Mouse (Mus musculus): Measurements from ENCODE around the gene Dnaaf5. TPM values are rescaled to one million over a fixed set of nuclear protein-coding genes. Genes with fewer than 3 reads are reported as not detected.

Dnaaf5 gene
- polyA plus RNA-seq, 1 experiment, result 15.9 TPM

DNA sequence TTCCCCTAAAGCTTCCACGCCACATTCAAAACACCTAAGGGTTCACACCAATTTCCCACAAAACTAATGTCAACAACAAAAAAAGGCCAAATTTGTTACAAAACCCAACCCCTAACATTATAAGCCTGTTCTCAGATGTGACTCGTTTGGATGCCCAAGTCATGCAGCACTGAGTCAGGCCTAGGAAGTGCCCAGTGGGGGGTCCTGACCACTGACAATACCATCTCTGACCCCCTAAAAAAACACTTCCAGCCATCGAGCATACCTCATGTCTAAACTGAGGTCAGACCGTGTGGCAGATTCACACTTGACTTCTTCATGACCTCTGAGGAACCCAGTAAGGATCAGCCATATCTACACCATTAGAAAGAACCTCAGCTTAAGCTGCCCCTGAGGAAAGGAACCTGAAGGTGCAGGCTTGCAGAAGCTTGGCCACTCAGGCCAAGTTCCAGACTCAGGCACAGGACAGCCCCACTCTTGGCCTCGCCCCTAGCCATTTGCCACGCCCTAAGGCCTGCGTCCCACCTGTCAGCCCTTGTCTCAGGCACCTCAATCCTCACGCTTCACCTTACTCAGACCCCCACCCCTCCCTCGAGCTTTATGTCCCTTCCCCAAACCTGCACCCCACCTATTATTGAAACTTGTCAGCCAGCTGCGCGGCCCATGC lies 884 bp upstream of the Dnaaf5 start:
- 20% methylated on average over 11 of the region's 11 CpGs for WGBS
- H3K36me3 ChIP-seq (ENCODE audit: control insufficient read depth, insufficient read depth, low read length), result peaks cover 7% of the 10 kb centered on the region
- TF ChIP-seq CTCF (IDR thresholded peaks at IDR 0.05; ENCODE audit: extremely low read depth, insufficient read depth, insufficient read length, insufficient replicate concordance) (no peak), POLR2A (IDR thresholded peaks at IDR 0.05; ENCODE audit: low read depth, low read length) (no peak)
- no peaks in the 10 kb centered on the region for H3K27me3 ChIP-seq (ENCODE audit: control insufficient read depth, insufficient read depth, low read length)
- peak overlapping the region; percentile 65 for H3K4me3 ChIP-seq (ENCODE audit: extremely low read depth, insufficient read depth, insufficient read length)
- peaks cover 6% of the 10 kb centered on the region for H3K4me1 ChIP-seq (ENCODE audit: control insufficient read depth, insufficient read depth, insufficient read length)
- peak overlapping the region; percentile 36; the same call in 1 of the 2 replicates for H3K27ac ChIP-seq (ENCODE audit: insufficient read depth, low read length)
- no peak for DNase-seq (ENCODE audit: low read depth in 1 of 2, low spot score in 2 of 2)

DNA sequence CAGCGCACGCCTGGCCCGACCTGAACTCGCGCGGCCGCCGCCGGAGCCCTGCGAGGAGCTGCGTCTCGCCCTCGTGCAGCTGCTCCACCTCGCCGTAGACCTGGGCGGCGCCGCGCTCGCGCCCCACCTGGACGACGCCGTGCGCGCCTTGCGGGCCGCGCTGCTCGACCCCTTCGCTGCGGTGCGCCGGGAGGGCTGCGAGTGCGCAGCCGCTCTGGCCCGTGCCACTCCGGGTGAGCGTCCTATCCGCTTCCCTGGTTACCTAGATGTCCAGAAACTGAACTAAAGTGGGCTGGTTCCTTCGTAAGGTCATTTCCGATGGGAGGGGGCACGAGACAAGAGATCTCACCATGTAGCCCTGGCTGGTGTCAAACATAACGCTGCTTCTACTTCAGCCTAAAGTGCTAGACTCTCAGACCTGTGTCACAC lies 594 bp downstream of the Dnaaf5 start:
- Histone ChIP-seq H3K27me3 (ENCODE audit: control insufficient read depth, insufficient read depth, low read length) (no peaks in the 10 kb centered on the region), H3K4me3 (ENCODE audit: extremely low read depth, insufficient read depth, insufficient read length) (peak overlapping the region; percentile 71), H3K36me3 (ENCODE audit: control insufficient read depth, insufficient read depth, low read length) (peaks cover 7% of the 10 kb centered on the region), H3K4me1 (ENCODE audit: control insufficient read depth, insufficient read depth, insufficient read length) (peaks cover 6% of the 10 kb centered on the region), H3K27ac (ENCODE audit: insufficient read depth, low read length) (peak overlapping the region; percentile 40)
- TF ChIP-seq CTCF (IDR thresholded peaks at IDR 0.05; ENCODE audit: extremely low read depth, insufficient read depth, insufficient read length, insufficient replicate concordance) (no peak), POLR2A (IDR thresholded peaks at IDR 0.05; ENCODE audit: low read depth, low read length) (no peak)
- WGBS, result under 1% methylated on average over 45 of the region's 45 CpGs
- peak in 1 of 2 experiments; percentile 35 for DNase-seq (ENCODE audit: low read depth in 1 of 2, low spot score in 2 of 2)

DNA sequence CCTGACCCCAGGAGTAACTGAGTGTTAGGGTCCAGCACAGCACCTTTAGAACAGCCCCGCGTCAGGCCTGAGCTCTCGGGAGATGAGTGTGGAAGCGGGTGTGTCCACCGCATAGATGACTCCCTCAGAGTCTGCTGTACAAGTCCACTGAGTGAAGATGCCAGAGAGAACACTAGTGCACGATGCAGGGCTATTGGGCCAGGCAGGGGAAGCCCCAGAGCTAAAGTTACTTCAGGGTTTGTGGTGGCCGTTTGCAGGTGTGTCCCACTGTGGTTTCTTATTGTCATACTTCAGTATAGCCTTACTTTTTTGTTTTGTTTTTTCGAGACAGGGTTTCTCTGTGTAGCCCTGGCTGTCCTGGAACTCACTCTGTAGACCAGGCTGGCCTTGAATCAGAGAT lies 10.9 kb downstream of the Dnaaf5 start:
- Histone ChIP-seq H3K27me3 (ENCODE audit: control insufficient read depth, insufficient read depth, low read length) (no peaks in the 10 kb centered on the region), H3K27ac (ENCODE audit: insufficient read depth, low read length) (peak overlapping the region; percentile 36)

DNA sequence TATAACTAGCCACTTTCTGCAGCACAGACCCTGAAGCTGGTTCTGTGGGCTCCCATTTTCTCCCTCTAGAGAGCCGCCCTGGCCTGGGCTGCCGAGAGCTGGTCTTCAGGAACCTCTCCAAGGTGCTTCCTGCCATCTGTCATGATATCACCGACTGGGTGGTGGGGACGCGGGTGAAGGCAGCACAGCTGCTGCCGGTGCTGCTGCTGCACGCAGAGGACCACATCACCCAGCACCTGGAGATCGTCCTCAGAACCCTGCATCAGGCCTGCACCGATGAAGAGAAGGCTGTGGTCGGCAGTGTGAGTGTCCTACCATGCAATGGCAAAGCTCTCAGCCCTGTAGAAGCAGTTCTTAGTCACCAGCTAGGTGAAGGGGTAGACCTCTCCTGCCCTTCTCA lies 11.6 kb downstream of the Dnaaf5 start:
- Histone ChIP-seq H3K27me3 (ENCODE audit: control insufficient read depth, insufficient read depth, low read length) (no peaks in the 10 kb centered on the region), H3K27ac (ENCODE audit: insufficient read depth, low read length) (peak overlapping the region; percentile 37), H3K4me1 (ENCODE audit: control insufficient read depth, insufficient read depth, insufficient read length) (peaks cover 19% of the 10 kb centered on the region; the same call in 1 of the 2 replicates), H3K36me3 (ENCODE audit: control insufficient read depth, insufficient read depth, low read length) (peaks cover 2% of the 10 kb centered on the region), H3K4me3 (ENCODE audit: extremely low read depth, insufficient read depth, insufficient read length) (no peak overlapping the region)
- TF ChIP-seq CTCF (IDR thresholded peaks at IDR 0.05; ENCODE audit: extremely low read depth, insufficient read depth, insufficient read length, insufficient replicate concordance) (no peak), POLR2A (IDR thresholded peaks at IDR 0.05; ENCODE audit: low read depth, low read length) (no peak)
- no peak for DNase-seq (ENCODE audit: low read depth in 1 of 2, low spot score in 2 of 2)
- 16% methylated on average over 10 of the region's 10 CpGs for WGBS

More for the DNA sequence above, 10.9 kb downstream of the Dnaaf5 start:
- DNase-seq (ENCODE audit: low read depth in 1 of 2, low spot score in 2 of 2), result no peak
- Histone ChIP-seq H3K4me3 (ENCODE audit: extremely low read depth, insufficient read depth, insufficient read length) (no peak overlapping the region), H3K4me1 (ENCODE audit: control insufficient read depth, insufficient read depth, insufficient read length) (peaks cover 13% of the 10 kb centered on the region; the same call in 1 of the 2 replicates), H3K36me3 (ENCODE audit: control insufficient read depth, insufficient read depth, low read length) (peaks cover 2% of the 10 kb centered on the region)
- WGBS, result 25% methylated on average over 8 of the region's 8 CpGs
- TF ChIP-seq CTCF (IDR thresholded peaks at IDR 0.05; ENCODE audit: extremely low read depth, insufficient read depth, insufficient read length, insufficient replicate concordance), result no peak
- no peak for TF ChIP-seq POLR2A (IDR thresholded peaks at IDR 0.05; ENCODE audit: low read depth, low read length)

DNA sequence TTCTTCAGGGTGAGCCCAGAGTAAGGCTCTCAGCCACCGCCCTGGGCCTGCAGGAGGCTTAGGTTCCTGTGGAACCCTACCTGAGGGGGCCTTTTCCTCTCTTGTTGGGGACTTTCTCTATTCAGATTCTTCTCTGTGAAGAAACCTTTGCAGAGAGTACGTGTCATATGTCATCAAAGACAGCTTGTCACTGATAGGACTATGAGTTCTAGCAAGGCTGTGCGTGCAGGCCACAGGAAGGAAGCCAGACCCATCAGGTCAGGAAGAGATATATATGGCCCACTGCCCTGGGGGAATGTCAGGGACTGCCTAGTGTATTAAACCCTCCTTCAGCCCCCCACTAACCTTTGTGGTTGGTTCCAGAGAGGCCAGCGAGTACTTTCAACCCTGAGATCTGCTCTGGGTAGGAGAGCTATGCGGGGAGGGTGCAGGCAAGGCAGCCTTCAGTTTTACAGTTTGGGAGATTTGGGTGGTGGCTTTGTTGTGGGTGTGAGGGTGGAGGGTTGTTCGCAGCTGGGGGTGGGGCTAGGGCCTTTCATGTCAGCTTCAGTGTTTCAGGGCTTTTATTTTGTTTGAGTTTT lies 16.8 kb downstream of the Dnaaf5 start:
- H3K36me3 ChIP-seq (ENCODE audit: control insufficient read depth, insufficient read depth, low read length), result peaks cover 8% of the 10 kb centered on the region
- TF ChIP-seq POLR2A (IDR thresholded peaks at IDR 0.05; ENCODE audit: low read depth, low read length) (no peak), CTCF (IDR thresholded peaks at IDR 0.05; ENCODE audit: extremely low read depth, insufficient read depth, insufficient read length, insufficient replicate concordance) (no peak)
- peaks cover 11% of the 10 kb centered on the region; the same call in 1 of the 2 replicates for H3K4me1 ChIP-seq (ENCODE audit: control insufficient read depth, insufficient read depth, insufficient read length)
- 11% methylated on average over 6 of the region's 6 CpGs for WGBS
- peak overlapping the region; percentile 86 for H3K27ac ChIP-seq (ENCODE audit: insufficient read depth, low read length)
- peak; percentile 25 to 43 for DNase-seq (ENCODE audit: low read depth in 1 of 2, low spot score in 2 of 2)
- H3K27me3 ChIP-seq (ENCODE audit: control insufficient read depth, insufficient read depth, low read length), result no peaks in the 10 kb centered on the region
- H3K4me3 ChIP-seq (ENCODE audit: extremely low read depth, insufficient read depth, insufficient read length), result peak overlapping the region; percentile 10; the same call in 1 of the 2 replicates

DNA sequence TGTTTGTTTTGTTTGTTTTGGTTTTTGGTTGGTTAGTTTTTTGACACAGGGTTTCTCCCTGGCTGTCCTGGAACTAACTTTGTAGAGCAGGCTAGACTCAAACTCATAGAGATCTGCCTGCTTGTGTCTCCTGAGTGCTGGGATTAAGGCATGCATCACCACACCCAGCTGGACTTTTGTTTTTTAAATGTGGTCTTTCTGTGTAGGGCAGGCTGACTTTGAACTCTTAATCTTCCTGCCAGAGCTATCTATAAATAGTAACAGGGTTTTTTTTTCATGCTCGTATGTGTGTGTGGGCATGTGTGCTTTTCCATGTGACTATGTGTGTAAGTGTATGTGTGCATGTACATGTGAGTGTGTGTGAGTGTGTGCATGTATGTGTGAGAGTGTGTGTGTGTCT lies 17.5 kb downstream of the Dnaaf5 start:
- Histone ChIP-seq H3K4me1 (ENCODE audit: control insufficient read depth, insufficient read depth, insufficient read length) (peaks cover 10% of the 10 kb centered on the region; the same call in 1 of the 2 replicates), H3K36me3 (ENCODE audit: control insufficient read depth, insufficient read depth, low read length) (peaks cover 8% of the 10 kb centered on the region), H3K27me3 (ENCODE audit: control insufficient read depth, insufficient read depth, low read length) (no peaks in the 10 kb centered on the region), H3K27ac (ENCODE audit: insufficient read depth, low read length) (peak overlapping the region; percentile 86), H3K4me3 (ENCODE audit: extremely low read depth, insufficient read depth, insufficient read length) (no peak overlapping the region)
- 21% methylated on average over 1 of the region's 1 CpGs for WGBS
- TF ChIP-seq POLR2A (IDR thresholded peaks at IDR 0.05; ENCODE audit: low read depth, low read length), result no peak
- TF ChIP-seq CTCF (IDR thresholded peaks at IDR 0.05; ENCODE audit: extremely low read depth, insufficient read depth, insufficient read length, insufficient replicate concordance), result no peak
- no peak for DNase-seq (ENCODE audit: low read depth in 1 of 2, low spot score in 2 of 2)
